Mouse (Mus musculus) spleen, adult 2 months (tissue): ENCODE data around the gene Tmem38b.

Experiments
- CTCF ChIP-seq: fragments of 200-500 bp; IDR thresholded peaks from 2 replicates; pipeline ENCODE4 v1.5.1; 2011; ENCODE audit warnings: mild to moderate bottlenecking, inconsistent platforms; ENCODE audit not compliant: insufficient read depth, insufficient read length, insufficient replicate concordance; ENCODE audit errors: extremely low read depth
- POLR2A ChIP-seq: fragments of 200-500 bp; IDR thresholded peaks from 2 replicates; pipeline ENCODE4 v1.6.1; 2011; ENCODE audit warnings: low read depth, low read length, inconsistent platforms

DNA sequence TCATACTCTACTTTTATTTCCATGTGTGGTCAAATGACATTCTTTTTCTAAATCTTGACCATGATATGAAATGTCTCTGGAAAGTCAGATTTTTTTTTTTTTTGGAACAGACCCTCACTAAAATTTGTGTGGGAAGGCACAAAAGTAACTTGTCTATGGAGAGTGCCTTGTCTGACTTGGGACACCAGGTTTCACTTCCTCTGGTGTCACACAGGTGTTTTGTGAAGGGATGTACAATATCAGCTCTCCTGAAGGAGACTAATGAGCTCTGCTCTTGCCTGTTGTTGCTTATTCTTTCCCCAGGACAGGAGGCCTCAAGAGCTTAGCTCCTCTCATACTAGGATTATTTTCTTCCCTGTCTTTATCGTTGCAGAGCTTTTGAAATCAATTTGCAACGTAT, 30.8 kb upstream of the Tmem38b start:
- TF ChIP-seq CTCF (no peak), POLR2A (no peak)
